Mouse (Mus musculus): ENCODE results near the gene Fam126a. TPM values are rescaled to one million over a fixed set of nuclear protein-coding genes. Genes with fewer than 3 reads are reported as not detected.
A peak's percentile ranks its signal among the peaks of the same experiment; 100 is the strongest.

The Fam126a gene
- polyA plus RNA-seq, 1 experiment from 2014 or later: 26.9 TPM

DNA sequence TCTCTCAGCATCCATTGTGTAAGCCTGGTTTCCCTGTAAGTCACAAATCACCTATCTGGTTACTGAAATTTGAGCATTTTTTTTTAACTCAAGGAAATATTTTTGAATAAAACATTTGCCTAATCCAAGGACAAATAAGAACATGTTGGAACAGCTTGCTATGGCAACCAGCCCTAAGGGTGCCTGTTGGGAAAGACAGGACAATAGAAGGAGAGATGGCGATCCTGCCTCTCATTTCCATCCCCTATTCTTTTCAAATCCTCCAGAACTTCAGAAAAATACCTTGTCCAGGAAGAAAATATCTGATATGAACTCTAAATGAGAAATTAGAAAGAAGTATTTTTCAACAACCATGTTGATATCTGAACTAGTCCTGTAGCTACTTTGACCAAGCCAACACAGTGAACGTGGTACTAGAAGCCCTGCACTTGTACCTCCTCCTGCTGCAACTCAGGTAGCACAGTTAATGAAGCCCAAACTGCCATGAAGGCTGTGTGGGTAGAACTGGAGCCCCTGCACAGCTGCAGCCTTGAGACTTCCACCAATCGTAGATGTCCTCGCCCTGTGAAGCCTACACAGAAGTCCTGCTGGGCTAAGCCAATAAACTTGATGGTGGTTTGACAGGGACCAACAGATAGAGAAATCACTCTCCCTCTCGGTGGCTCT, 17.0 kb downstream of the Fam126a start:
- Histone ChIP-seq H3K36me3 (replicated peaks) (peaks cover 12% of the 10 kb centered on the region), H3K9me3 (no peaks in the 10 kb centered on the region; the same call in 1 of the 2 replicates), H3K27me3 (replicated peaks; ENCODE audit: low read depth, poor library complexity, severe bottlenecking) (no peaks in the 10 kb centered on the region), H3K27ac (replicated peaks) (no peak overlapping the region), H3K4me3 (no peak overlapping the region), H3K4me1 (no peaks in the 10 kb centered on the region)
- DNase-seq (ENCODE audit: low spot score): no peak
- WGBS: 81% methylated on average over 5 of the region's 5 CpGs

DNA sequence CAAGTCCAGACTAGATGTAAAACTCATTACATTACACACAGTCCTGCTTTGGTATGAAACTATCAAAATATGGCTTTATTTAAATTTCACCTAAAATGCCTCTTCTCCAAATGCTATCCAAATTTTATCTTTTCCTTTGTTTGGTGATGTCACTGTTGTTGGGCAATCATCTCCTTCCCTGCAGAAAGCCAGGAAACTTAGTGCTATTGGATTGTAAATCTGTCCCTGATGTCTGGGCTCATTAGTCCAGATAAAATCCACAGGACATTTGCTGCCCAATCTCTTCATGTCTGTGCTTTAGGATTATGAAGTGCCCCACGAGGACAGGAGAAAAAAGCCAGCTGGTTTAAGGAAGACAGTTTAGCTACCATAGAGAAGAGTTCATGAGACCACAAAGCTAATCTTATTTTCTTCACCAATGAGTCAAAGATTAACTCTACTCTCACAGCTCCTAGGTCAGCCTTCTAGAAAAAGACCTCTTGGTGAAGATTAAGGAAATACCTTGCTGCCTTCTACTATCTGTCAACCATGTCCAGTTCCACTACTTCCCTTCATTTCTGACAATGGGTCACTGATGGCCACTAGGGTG, 31.3 kb downstream of the Fam126a start:
- peaks cover 15% of the 10 kb centered on the region for H3K36me3 ChIP-seq (replicated peaks)
- H3K9me3 ChIP-seq: no peaks in the 10 kb centered on the region
- no peak overlapping the region for H3K27ac ChIP-seq (replicated peaks)
- H3K4me3 ChIP-seq: no peak overlapping the region
- DNase-seq (ENCODE audit: low spot score): no peak
- H3K4me1 ChIP-seq: peaks cover 2% of the 10 kb centered on the region
- WGBS: 71% methylated on average over 1 of the region's 1 CpGs
- H3K27me3 ChIP-seq (replicated peaks; ENCODE audit: low read depth, poor library complexity, severe bottlenecking): no peaks in the 10 kb centered on the region

DNA sequence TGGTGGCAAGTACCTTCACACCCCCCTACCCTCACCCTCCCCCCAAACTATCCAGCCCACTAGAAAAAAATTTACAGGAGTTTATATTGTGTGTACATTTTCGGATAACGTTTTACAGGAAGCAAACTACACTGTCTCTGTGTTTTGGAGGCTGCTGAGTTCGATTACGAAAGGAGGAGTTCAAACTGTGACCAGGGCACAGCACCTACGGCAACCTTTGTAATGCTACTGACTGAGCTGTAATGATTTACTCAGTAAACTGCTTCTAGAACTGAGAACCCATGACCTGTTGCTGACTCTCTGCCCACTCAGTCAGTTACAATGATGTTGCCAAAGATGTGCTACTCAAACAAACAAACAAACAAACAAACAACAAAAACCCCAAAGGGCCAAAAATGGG, 34.5 kb downstream of the Fam126a start:
- Histone ChIP-seq H3K36me3 (replicated peaks) (peaks cover 15% of the 10 kb centered on the region), H3K4me3 (no peak overlapping the region), H3K27ac (replicated peaks) (no peak overlapping the region), H3K27me3 (replicated peaks; ENCODE audit: low read depth, poor library complexity, severe bottlenecking) (no peaks in the 10 kb centered on the region), H3K9me3 (no peaks in the 10 kb centered on the region), H3K4me1 (peaks cover 23% of the 10 kb centered on the region)
- 87% methylated on average over 5 of the region's 5 CpGs for WGBS
- no peak for DNase-seq (ENCODE audit: low spot score)

DNA sequence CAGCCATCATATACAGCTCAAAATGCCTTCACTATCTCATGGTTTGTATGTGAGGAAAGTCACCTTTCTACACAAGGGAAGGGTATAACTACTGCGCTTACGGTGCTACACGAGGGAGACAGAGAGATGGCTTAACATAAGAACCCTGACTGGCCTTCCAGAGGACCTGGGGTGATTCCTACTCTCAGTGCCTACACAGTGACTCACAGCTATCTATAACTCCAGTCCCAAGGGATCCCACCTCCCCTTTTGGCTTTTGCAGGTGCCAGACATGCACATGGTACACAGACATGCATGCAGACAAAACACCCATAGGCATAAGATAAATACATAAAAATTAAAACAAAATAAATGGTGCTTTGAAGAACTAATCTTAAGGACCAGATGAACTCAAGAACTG, 35.6 kb downstream of the Fam126a start:
- H3K4me3 ChIP-seq: no peak overlapping the region
- no peak for DNase-seq (ENCODE audit: low spot score)
- 94% methylated on average over 3 of the region's 3 CpGs for WGBS
- peaks cover 15% of the 10 kb centered on the region for H3K36me3 ChIP-seq (replicated peaks)
- H3K4me1 ChIP-seq: peaks cover 23% of the 10 kb centered on the region
- no peaks in the 10 kb centered on the region for H3K9me3 ChIP-seq
- H3K27me3 ChIP-seq (replicated peaks; ENCODE audit: low read depth, poor library complexity, severe bottlenecking): no peaks in the 10 kb centered on the region
- no peak overlapping the region for H3K27ac ChIP-seq (replicated peaks)

DNA sequence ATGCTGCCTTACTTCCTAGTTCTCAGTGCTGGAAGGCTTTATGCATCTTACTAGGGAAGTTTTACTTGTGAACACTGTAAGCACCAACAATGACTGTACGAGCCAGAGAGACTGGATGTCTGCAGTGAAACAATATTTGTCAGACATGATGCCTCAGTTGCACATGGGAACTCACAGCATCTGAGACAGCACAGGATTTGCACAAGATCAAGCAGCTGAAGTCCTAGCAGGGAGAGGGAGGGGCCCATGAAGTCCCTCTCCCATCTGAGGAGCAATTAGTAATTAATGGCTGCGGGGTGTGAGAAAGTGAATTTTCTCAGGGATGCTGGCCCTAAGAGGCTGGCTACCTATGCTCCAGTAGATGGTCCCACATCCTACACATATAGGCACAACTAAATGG, 36.3 kb downstream of the Fam126a start:
- H3K4me3 ChIP-seq: no peak overlapping the region
- H3K27me3 ChIP-seq (replicated peaks; ENCODE audit: low read depth, poor library complexity, severe bottlenecking): no peaks in the 10 kb centered on the region
- no peak for DNase-seq (ENCODE audit: low spot score)
- H3K9me3 ChIP-seq: no peaks in the 10 kb centered on the region
- 76% methylated on average over 2 of the region's 2 CpGs for WGBS
- peaks cover 23% of the 10 kb centered on the region for H3K4me1 ChIP-seq
- H3K27ac ChIP-seq (replicated peaks): no peak overlapping the region
- H3K36me3 ChIP-seq (replicated peaks): peaks cover 12% of the 10 kb centered on the region

DNA sequence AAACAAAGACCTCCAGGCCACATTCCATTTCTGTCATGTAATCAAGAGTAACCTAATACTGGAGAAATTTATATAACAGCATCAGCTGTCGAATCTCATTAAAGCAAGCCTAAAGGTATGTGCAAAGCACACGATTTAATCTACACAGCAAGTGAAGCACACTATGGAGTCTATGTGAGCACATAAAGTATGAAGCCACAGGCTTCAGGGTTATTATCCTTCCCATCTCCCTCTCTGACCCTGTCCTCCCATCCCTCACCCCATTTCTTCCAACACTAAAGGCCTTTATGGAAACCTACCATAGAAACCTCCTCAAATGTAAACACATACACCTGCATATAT, 37.0 kb downstream of the Fam126a start:
- DNase-seq (ENCODE audit: low spot score): no peak
- Histone ChIP-seq H3K27ac (replicated peaks) (peak overlapping the region; percentile 72), H3K4me1 (peaks cover 23% of the 10 kb centered on the region), H3K4me3 (no peak overlapping the region), H3K36me3 (replicated peaks) (peaks cover 5% of the 10 kb centered on the region), H3K9me3 (no peaks in the 10 kb centered on the region), H3K27me3 (replicated peaks; ENCODE audit: low read depth, poor library complexity, severe bottlenecking) (no peaks in the 10 kb centered on the region)
- 24% methylated on average over 2 of the region's 2 CpGs for WGBS

DNA sequence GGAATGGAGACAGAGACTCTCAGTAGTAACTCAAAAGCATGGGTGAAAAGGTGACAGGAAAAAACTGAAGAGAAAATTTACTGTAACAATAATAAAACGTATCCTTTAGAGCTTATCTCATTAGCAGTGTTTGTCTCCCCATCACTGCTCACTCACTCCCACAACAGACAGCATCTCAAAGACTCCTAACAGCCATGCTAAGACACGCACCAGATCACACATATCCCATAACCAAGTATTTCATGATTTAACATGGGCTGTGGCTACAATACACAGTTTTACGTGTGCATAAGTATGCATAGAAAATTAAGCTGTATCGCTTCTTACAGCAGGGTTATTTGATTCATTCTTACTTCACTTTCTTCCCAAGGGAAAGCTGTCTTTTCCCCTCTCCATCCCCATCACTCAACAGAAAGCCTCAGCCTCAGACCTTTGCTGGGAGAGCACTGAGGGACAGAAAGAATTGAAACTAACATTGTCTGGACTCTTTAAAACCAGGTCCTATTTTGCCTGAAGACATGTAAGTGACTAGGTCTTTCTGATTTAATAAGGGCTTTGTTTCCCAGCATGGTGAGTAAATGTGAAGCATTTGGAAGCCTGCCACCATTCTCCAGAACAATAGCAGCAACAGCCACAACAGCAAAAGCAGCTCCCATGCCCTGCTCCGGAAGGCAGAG, 37.5 kb downstream of the Fam126a start:
- peak overlapping the region; percentile 72 for H3K27ac ChIP-seq (replicated peaks)
- H3K36me3 ChIP-seq (replicated peaks): peaks cover 4% of the 10 kb centered on the region; the same call in 1 of the 2 replicates
- no peaks in the 10 kb centered on the region for H3K27me3 ChIP-seq (replicated peaks; ENCODE audit: low read depth, poor library complexity, severe bottlenecking)
- peaks cover 23% of the 10 kb centered on the region for H3K4me1 ChIP-seq
- 60% methylated on average over 5 of the region's 5 CpGs for WGBS
- H3K9me3 ChIP-seq: no peaks in the 10 kb centered on the region
- DNase-seq (ENCODE audit: low spot score): peak; percentile 21
- H3K4me3 ChIP-seq: no peak overlapping the region

DNA sequence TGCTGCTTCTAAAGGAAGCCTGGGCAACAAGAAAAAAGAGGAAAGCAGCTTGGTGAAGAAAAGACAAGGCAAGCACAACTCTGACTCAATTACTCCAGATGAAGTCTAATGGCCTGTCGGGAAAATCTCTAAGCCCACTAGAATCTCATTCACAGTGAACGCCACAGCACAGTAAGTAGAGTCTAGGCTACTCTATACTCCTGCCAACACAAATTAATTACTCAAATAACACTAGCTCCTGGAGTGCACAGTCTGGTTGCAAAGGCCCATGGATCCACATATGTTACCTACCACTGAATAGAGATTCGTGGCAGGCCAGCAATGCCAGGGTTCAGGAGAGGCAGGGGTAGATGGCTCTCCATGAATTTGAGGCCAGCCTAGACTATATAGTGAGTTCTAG, 40.5 kb downstream of the Fam126a start:
- H3K4me1 ChIP-seq: peaks cover 23% of the 10 kb centered on the region
- WGBS: 87% methylated on average over 3 of the region's 3 CpGs
- H3K4me3 ChIP-seq: no peak overlapping the region
- H3K27ac ChIP-seq (replicated peaks): no peak overlapping the region
- no peaks in the 10 kb centered on the region for H3K9me3 ChIP-seq
- H3K36me3 ChIP-seq (replicated peaks): peaks cover 8% of the 10 kb centered on the region
- no peaks in the 10 kb centered on the region for H3K27me3 ChIP-seq (replicated peaks; ENCODE audit: low read depth, poor library complexity, severe bottlenecking)
- DNase-seq (ENCODE audit: low spot score): no peak

DNA sequence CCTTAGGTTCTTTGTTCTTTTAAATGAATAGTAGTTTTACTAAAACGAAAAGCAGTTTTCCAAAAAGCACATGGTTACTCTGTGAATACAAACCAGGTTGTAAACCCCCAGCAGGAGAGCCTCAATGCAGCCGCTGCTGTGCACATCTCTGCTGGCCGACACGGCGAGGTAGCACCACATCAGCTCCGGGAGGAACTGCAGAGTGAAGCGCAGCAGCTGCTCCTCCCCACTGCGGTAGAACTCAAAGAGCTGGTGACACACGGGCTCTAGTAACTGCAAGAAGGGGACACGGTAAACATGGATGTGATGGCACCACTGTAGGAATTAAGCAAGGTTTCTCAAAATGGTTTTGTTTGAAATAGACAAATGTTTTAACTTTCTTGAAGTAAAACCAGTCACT, 42.7 kb downstream of the Fam126a start:
- no peaks in the 10 kb centered on the region for H3K27me3 ChIP-seq (replicated peaks; ENCODE audit: low read depth, poor library complexity, severe bottlenecking)
- peaks cover 10% of the 10 kb centered on the region for H3K36me3 ChIP-seq (replicated peaks)
- WGBS: 75% methylated on average over 10 of the region's 10 CpGs
- no peak for DNase-seq (ENCODE audit: low spot score)
- peaks cover 7% of the 10 kb centered on the region for H3K4me1 ChIP-seq
- no peak overlapping the region for H3K27ac ChIP-seq (replicated peaks)
- no peaks in the 10 kb centered on the region for H3K9me3 ChIP-seq
- no peak overlapping the region for H3K4me3 ChIP-seq

DNA sequence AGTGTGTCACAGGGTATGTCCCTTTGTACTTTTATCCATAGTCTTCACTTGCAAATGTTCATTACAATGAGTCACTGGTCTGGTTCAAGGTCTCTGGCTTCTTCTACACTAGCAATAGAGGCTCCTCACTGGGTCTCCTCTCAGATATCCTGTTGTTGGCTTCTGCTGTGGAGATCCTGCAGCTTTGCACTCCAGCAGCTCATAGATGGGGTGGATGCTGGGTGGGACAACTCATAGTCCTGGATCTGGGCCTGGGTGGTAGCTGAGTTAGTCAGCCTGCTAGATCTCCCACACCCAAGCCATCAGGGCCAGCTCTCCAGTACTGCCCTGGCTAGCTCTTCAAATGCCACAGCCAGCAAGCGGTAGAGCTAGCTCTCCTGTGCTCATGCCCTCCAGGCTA, 48.4 kb downstream of the Fam126a start:
- Histone ChIP-seq H3K4me1 (no peaks in the 10 kb centered on the region), H3K4me3 (no peak overlapping the region), H3K9me3 (no peaks in the 10 kb centered on the region), H3K36me3 (replicated peaks) (peaks cover 44% of the 10 kb centered on the region), H3K27ac (replicated peaks) (no peak overlapping the region), H3K27me3 (replicated peaks; ENCODE audit: low read depth, poor library complexity, severe bottlenecking) (no peaks in the 10 kb centered on the region)
- no peak for DNase-seq (ENCODE audit: low spot score)
- WGBS: 79% methylated on average over 1 of the region's 1 CpGs

DNA sequence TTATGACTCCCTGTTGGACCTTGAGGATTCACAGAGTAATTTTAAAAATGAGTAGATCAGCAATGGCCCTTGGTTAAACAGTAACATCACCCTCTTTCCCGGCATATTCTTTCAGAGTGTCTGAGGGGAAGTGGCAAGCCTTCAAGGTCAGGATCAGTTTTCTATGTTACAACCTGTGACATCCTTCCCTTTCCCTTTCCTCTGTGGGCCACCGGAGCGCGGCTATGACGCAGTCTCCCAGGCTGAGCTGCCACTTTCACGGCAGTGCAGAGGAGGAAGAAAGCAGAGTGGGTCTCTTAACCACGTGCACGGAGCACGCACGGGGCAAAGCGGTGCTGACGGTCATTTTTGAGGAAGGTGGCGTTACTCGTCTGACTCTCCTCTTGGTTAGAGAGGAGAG, 52.0 kb downstream of the Fam126a start:
- H3K27ac ChIP-seq (replicated peaks): no peak overlapping the region
- H3K4me1 ChIP-seq: no peaks in the 10 kb centered on the region
- DNase-seq (ENCODE audit: low spot score): no peak
- H3K9me3 ChIP-seq: no peaks in the 10 kb centered on the region
- 88% methylated on average over 14 of the region's 14 CpGs for WGBS
- no peaks in the 10 kb centered on the region for H3K27me3 ChIP-seq (replicated peaks; ENCODE audit: low read depth, poor library complexity, severe bottlenecking)
- no peak overlapping the region for H3K4me3 ChIP-seq
- peaks cover 41% of the 10 kb centered on the region for H3K36me3 ChIP-seq (replicated peaks)

DNA sequence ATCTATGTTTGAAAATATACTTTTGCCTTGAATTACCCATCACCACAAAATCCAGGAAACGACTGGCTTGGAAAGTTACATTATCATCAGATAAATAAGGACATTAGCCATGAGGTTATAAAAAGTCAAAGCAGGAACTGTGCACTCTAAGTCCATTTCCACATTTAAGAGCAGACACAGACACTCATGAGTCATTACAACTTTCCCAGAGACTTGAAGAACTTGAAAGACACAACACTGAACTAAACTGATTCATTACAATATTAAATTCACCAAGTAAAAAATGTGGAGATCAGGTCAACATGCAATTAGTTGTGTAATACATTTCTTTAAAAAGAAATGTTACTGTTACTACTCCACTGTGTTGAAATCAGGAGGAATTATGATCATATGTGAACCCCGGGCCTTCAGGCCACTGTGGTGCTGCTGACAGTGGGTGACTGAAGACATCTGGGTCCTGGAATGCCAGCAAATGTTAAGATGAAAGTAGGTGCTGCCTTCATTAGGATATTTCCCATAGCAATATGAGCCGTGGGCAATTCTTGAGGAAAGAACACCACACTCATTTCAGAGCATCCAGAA, 55.4 kb downstream of the Fam126a start:
- no peaks in the 10 kb centered on the region for H3K4me1 ChIP-seq
- no peak for DNase-seq (ENCODE audit: low spot score)
- H3K36me3 ChIP-seq (replicated peaks): peaks cover 26% of the 10 kb centered on the region
- H3K4me3 ChIP-seq: no peak overlapping the region
- 87% methylated on average over 3 of the region's 3 CpGs for WGBS
- no peaks in the 10 kb centered on the region for H3K27me3 ChIP-seq (replicated peaks; ENCODE audit: low read depth, poor library complexity, severe bottlenecking)
- H3K9me3 ChIP-seq: no peaks in the 10 kb centered on the region
- no peak overlapping the region for H3K27ac ChIP-seq (replicated peaks)

DNA sequence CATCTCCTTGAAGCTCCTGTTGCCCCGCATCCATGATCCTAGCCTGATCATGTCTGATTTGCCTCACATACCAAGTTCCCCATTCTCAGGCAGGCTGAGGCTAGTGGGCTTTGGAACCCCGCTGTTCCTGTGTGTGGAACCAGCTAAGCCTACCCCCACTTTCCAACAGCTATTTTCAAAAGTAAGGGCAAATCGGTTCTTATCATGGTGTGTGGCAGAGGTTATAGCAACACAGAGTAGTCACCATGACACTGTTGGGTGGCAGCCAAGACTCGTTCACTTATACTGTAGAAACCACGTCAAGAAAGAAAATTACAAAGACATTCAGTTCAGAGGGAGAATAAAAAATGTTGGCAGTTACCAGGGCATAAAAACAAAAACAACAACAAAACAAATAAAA, 62.8 kb downstream of the Fam126a start:
- no peaks in the 10 kb centered on the region for H3K27me3 ChIP-seq (replicated peaks; ENCODE audit: low read depth, poor library complexity, severe bottlenecking)
- no peaks in the 10 kb centered on the region for H3K4me1 ChIP-seq
- H3K36me3 ChIP-seq (replicated peaks): 0 out of 2 replicates have a peak, but pooled peaks cover 3% of the 10 kb centered on the region
- no peaks in the 10 kb centered on the region for H3K9me3 ChIP-seq
- H3K27ac ChIP-seq (replicated peaks): no peak overlapping the region
- DNase-seq (ENCODE audit: low spot score): no peak
- H3K4me3 ChIP-seq: no peak overlapping the region
- 86% methylated on average over 5 of the region's 5 CpGs for WGBS
